Mouse (Mus musculus): ENCODE measurements around the gene Kank1.

- TF ChIP-seq EP300 (IDR thresholded peaks at IDR 0.05; ENCODE audit: low read depth), result no peak
- 0 out of 2 replicates have a peak, but pooled peaks have one; percentile 11 for TF ChIP-seq CTCF (IDR thresholded peaks at IDR 0.05; ENCODE audit: low read depth)
Measured at GRCm38 (mm10) chr19:25436789-25437650, 200.2 kb downstream of the Kank1 start.
